Mouse (Mus musculus) heart, postnatal 25 days (tissue): ENCODE measurements around the gene Setd1b. TPM values are rescaled to one million over a fixed set of nuclear protein-coding genes. Genes with fewer than 3 reads are reported as not detected.

Source experiments
- DNase-seq: peaks from one replicate; pipeline ENCODE4 v3.0.0; 2022; ENCODE audit warnings: low spot score
- intact Hi-C: fragments of 180-260 bp; cut with DNase I; formaldehyde crosslinking; loops from one replicate; pipeline ENCODE4 v1.15.1; 2025
- total RNA-seq, 2 experiments: library from RNA; stranded (reverse); gene quantifications; 2 replicates each; pipeline ENCODE4 v1.2.3; 2021

Setd1b gene
- total RNA-seq, 2 experiments from 2014 or later, result 14.4 to 18.4 TPM

- intact Hi-C loops, result no loop called here
- no peak for DNase-seq
These were observed 10.9 kb downstream of the Setd1b start for GRCm38 (mm10) chr5:123152901-123153300.

- DNase-seq, result no peak
- intact Hi-C loops, result loop anchor here (2.0 kb wide), 1 partner anchor 91 kb away; no protein-coding TSS in a partner anchor
These were observed 13.4 kb downstream of the Setd1b start for GRCm38 (mm10) chr5:123155425-123155824.

GRCm38 (mm10) chr5:123156763-123157162 is 14.8 kb downstream of the Setd1b start:
- intact Hi-C loops, result no loop called here
- no peak for DNase-seq

- no peak for DNase-seq
- intact Hi-C loops, result no loop called here
These were observed 16.0 kb downstream of the Setd1b start for GRCm38 (mm10) chr5:123157972-123158371.

- intact Hi-C loops, result no loop called here
- DNase-seq, result no peak
These were observed 17.5 kb downstream of the Setd1b start for GRCm38 (mm10) chr5:123159446-123159845.

- no peak for DNase-seq
- intact Hi-C loops, result no loop called here
These were observed 17.9 kb downstream of the Setd1b start for GRCm38 (mm10) chr5:123159866-123160265.

GRCm38 (mm10) chr5:123160341-123160740 is 18.3 kb downstream of the Setd1b start:
- intact Hi-C loops, result no loop called here
- DNase-seq, result no peak

GRCm38 (mm10) chr5:123162942-123163341 is 20.9 kb downstream of the Setd1b start:
- DNase-seq, result no peak
- intact Hi-C loops, result no loop called here

- intact Hi-C loops, result no loop called here
- DNase-seq, result no peak
These were observed 24.4 kb downstream of the Setd1b start for GRCm38 (mm10) chr5:123166437-123166836.

- intact Hi-C loops, result no loop called here
These were observed 25.6 kb downstream of the Setd1b start for GRCm38 (mm10) chr5:123167591-123167990.

GRCm38 (mm10) chr5:123169284-123169683 is 27.3 kb downstream of the Setd1b start, which contains the start of gene Psmd9:
Psmd9 (plus strand) TSS chr5:123169413.
- intact Hi-C loops, result no loop called here
- no peak for DNase-seq

More at GRCm38 (mm10) chr5:123167591-123167990, 25.6 kb downstream of the Setd1b start:
- no peak for DNase-seq

GRCm38 (mm10) chr5:123170365-123170764 is 28.4 kb downstream of the Setd1b start:
- intact Hi-C loops, result loop anchor here (5.0 kb wide), 1 partner anchor 203 kb away; no protein-coding TSS in a partner anchor
- no peak for DNase-seq

- DNase-seq, result peak; percentile 60
- intact Hi-C loops, result loop anchor here (1.0 to 5.0 kb wide), 3 partner anchors 54 to 204 kb away; no protein-coding TSS in a partner anchor
These were observed 29.8 kb downstream of the Setd1b start for GRCm38 (mm10) chr5:123171646-123172350.

- intact Hi-C loops, result no loop called here
These were observed 36.8 kb downstream of the Setd1b start for GRCm38 (mm10) chr5:123178792-123179191.

GRCm38 (mm10) chr5:123180390-123180789 is 38.4 kb downstream of the Setd1b start:
- intact Hi-C loops, result no loop called here

More at GRCm38 (mm10) chr5:123178792-123179191, 36.8 kb downstream of the Setd1b start:
- DNase-seq, result no peak

GRCm38 (mm10) chr5:123181536-123181935 is 39.5 kb downstream of the Setd1b start:
- intact Hi-C loops, result no loop called here
- DNase-seq, result no peak

More at GRCm38 (mm10) chr5:123180390-123180789, 38.4 kb downstream of the Setd1b start:
- DNase-seq, result no peak

GRCm38 (mm10) chr5:123182651-123183050 is 40.7 kb downstream of the Setd1b start, which contains the start of gene Hpd:
Hpd (minus strand) TSS chr5:123182727.
- intact Hi-C loops, result no loop called here
- no peak for DNase-seq

GRCm38 (mm10) chr5:123185966-123186365 is 44.0 kb downstream of the Setd1b start:
- no peak for DNase-seq

GRCm38 (mm10) chr5:123187306-123187705 is 45.3 kb downstream of the Setd1b start:
- no peak for DNase-seq
- intact Hi-C loops, result no loop called here

More at GRCm38 (mm10) chr5:123185966-123186365, 44.0 kb downstream of the Setd1b start:
- intact Hi-C loops, result no loop called here

- intact Hi-C loops, result no loop called here
- DNase-seq, result no peak
These were observed 48.9 kb downstream of the Setd1b start for GRCm38 (mm10) chr5:123190912-123191311.

GRCm38 (mm10) chr5:123191427-123191826 is 49.4 kb downstream of the Setd1b start:
- DNase-seq, result no peak
- intact Hi-C loops, result no loop called here
